Mouse (Mus musculus) sigmoid colon, adult 10 weeks (tissue): Measurements from ENCODE around the gene Gm21118. TPM values are rescaled to one million over a fixed set of nuclear protein-coding genes. Genes with fewer than 3 reads are reported as not detected.

ENCODE experiments used
- polyA plus RNA-seq: library from polyadenylated mRNA; stranded (reverse); fragments of 350-450 nt; fragmentation: Illumina TruSeq; extraction: RNeasy Lipid Tissue Mini Kit (QIAGEN cat#74804); gene quantifications from one replicate; pipeline ENCODE4 v1.2.3, GENCODE M21; 2014; ENCODE audit warnings: low read depth, low replicate concordance

The Gm21118 gene
- polyA plus RNA-seq, result not detected

DNA sequence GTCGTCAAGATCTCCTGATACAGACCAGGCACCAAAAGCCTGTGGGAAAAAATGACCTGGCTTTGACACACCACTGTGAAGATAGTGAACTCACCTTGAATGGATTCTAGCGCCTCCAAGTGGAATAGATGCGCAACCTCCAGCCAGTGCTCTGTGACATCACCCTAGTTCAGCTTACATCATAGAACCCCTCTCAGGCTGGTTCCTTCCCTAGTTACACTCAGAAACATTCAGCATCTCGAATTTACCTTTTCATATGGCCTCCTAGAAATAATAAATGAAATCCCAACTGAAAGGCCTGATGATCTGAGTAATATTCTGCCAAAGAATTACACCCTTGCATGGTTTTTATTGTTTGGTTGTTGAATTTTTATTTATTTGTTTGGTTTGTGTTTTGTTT, at the start of gene Gm21118:
Gm21118 (minus strand) TSS at position 101 of the 400 bp plus-strand sequence.

DNA sequence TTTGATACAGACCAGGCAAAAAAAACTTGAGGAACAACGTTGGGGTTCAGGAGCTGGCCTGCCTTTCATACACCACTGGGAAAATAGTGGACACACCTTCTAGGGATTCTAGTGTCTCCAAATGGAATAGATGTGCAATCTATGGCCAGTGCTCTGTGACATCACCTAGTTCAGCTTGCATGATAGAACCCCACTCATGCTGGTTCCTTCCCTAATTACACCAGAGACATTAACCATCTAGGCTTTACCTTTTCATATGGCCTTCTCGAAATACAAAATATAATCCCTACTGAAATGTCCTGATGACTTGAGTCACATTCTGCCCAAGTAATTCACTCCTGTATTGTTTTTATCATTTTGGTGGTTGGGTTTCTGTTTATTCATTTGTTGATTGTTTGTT, 29.7 kb upstream of the Gm21118 start, which contains the start of the genes Gm29423 and Gm29644:
Gm29423 (minus strand) TSS at position 101 of the 400 bp plus-strand sequence.
Gm29644 (minus strand) TSS at position 157 of the 400 bp plus-strand sequence.

Other genes starting within 250 kb of the Gm21118 start
- gene Gm29423, start 29.6 kb upstream of the Gm21118 start, polyA plus RNA-seq, result not detected
- not detected for gene Gm29644, start 29.7 kb upstream of the Gm21118 start, polyA plus RNA-seq
- gene Gm20888, start 168.2 kb upstream of the Gm21118 start, polyA plus RNA-seq, result not detected